Mouse (Mus musculus) heart, embryonic 10.5 days (tissue): ENCODE measurements around the gene Lrrk1. TPM values are rescaled to one million over a fixed set of nuclear protein-coding genes. Genes with fewer than 3 reads are reported as not detected.

Source experiments
- DNase-seq: peaks from one replicate; pipeline ENCODE4 v3.0.0-alpha.2; 2017; ENCODE audit warnings: low spot score
- H3K27ac ChIP-seq: fragments of 300-500 bp; sonication (generic); 2 replicates; pipeline ENCODE4 v1.5.1; 2016; ENCODE audit warnings: mild to moderate bottlenecking
- H3K27me3 ChIP-seq: fragments of 300-500 bp; sonication (generic); 2 replicates; pipeline ENCODE4 v1.6.1; 2016; ENCODE audit warnings: mild to moderate bottlenecking; ENCODE audit not compliant: poor library complexity, insufficient read depth, severe bottlenecking
- H3K36me3 ChIP-seq: fragments of 300-500 bp; sonication (generic); 2 replicates; pipeline ENCODE4 v1.6.1; 2016; ENCODE audit warnings: mild to moderate bottlenecking, moderate library complexity
- H3K4me1 ChIP-seq: fragments of 300-500 bp; sonication (generic); 2 replicates; pipeline ENCODE4 v1.6.1; 2016; ENCODE audit warnings: mild to moderate bottlenecking
- H3K4me3 ChIP-seq: fragments of 300-500 bp; sonication (generic); 2 replicates; pipeline ENCODE4 v1.5.1; 2016; ENCODE audit warnings: mild to moderate bottlenecking, moderate library complexity
- H3K9me3 ChIP-seq: fragments of 300-500 bp; sonication (generic); 2 replicates; pipeline ENCODE4 v1.6.1; 2016; ENCODE audit warnings: mild to moderate bottlenecking, moderate library complexity
- WGBS: fragments of 180-500 bp; shearing (Covaris S2); methylation state at CpG from one replicate; pipeline ENCODE4 v1.1.7; 2016; 5-methylcytosine and 5-hydroxymethylcytosine counted together
- polyA plus RNA-seq: library from polyadenylated mRNA; unstranded; fragments of >200 nt; fragmentation: Nextera tagmentation; extraction: Ambion mirVana; gene quantifications from 2 replicates; pipeline ENCODE4 v1.2.1, GENCODE M21; 2016

The Lrrk1 gene
- polyA plus RNA-seq, 1 experiment from 2014 or later = 9.9 TPM

DNA sequence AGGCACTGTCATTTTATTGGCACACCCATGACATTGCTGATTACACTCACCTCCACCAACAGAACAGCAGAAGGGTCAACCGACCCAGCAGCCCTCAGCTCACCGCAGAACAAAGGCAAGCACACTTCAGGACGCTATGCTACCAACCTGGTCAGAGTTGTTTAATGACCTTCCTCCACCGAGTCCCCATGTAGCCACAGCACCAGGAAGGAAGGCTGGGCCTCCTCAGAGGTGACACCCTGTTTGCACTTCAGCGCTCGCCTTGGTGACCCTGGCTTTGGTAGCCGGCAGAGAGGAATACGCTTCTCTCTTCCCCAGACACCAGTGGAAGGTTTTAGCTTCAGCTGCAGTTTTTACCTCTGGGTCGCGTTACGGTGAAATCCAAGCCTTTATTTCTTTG, 38.5 kb downstream of the Lrrk1 start:
- Histone ChIP-seq H3K4me3 (no peak overlapping the region), H3K36me3 (no peaks in the 10 kb centered on the region), H3K4me1 (peaks cover 7% of the 10 kb centered on the region), H3K27ac (no peak overlapping the region), H3K27me3 (no peaks in the 10 kb centered on the region), H3K9me3 (no peaks in the 10 kb centered on the region)
- DNase-seq = no peak
- WGBS = 43% methylated on average over 11 of the region's 11 CpGs

DNA sequence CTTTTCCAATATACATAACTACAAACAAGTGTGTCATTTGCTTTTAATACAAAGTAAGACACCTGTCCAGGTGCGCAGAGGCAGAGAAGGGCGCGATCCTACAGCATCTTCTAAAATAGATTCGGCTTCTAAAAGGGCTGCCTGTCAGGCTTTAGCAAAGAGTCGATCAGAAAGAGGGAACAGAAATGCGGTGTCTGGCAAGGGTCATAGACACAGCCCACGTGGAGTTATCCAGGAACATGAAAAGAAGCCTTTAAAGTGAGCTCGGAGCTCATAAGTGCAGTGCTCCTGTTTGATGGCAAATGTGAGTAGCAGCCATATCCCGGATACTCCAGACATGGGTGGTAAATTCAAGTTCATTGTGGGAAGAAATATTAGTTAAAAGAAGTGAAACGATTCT, 39.6 kb downstream of the Lrrk1 start:
- no peak overlapping the region for H3K27ac ChIP-seq
- DNase-seq = no peak
- WGBS = 83% methylated on average over 10 of the region's 10 CpGs
- peaks cover 7% of the 10 kb centered on the region for H3K4me1 ChIP-seq
- H3K36me3 ChIP-seq = no peaks in the 10 kb centered on the region
- H3K9me3 ChIP-seq = no peaks in the 10 kb centered on the region
- no peak overlapping the region for H3K4me3 ChIP-seq
- no peaks in the 10 kb centered on the region for H3K27me3 ChIP-seq

DNA sequence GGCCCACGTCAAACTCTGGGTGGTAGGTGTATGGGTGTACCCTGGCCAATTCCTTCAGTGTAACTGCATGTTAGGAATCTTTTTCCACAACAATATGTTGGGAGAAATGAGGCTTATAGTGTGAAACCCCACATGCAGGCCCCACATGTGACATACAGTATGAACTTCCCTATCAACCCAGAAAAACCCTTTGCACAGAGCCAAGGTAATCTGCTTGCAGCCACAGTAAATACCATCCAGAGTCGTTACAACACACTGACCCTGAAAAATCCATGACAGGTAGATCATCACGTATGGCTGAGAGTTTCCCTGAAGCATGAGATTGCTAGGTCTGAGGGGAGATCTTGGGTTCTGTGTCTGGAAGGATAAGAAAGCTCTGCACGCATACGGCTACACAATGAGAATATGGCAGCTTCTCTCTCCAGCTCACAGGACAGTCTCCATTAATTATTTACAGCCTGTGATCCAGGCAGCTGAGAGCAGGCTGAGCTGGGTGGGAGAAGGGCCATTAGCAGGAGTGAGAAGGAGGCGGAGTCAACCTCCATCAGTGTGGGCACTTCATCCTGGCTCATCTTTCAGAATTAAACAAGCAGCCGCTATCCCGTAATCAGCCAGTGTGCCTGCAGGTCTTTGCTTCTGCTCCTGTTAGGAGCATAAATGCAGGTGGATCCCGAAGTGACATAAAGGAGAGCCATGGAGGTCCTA, 41.0 kb downstream of the Lrrk1 start:
- Histone ChIP-seq H3K4me1 (peaks cover 7% of the 10 kb centered on the region), H3K4me3 (no peak overlapping the region), H3K27ac (no peak overlapping the region), H3K27me3 (no peaks in the 10 kb centered on the region), H3K9me3 (no peaks in the 10 kb centered on the region), H3K36me3 (no peaks in the 10 kb centered on the region)
- WGBS = 59% methylated on average over 9 of the region's 9 CpGs
- DNase-seq = no peak

- peaks cover 8% of the 10 kb centered on the region for H3K4me1 ChIP-seq
- H3K27me3 ChIP-seq = no peaks in the 10 kb centered on the region
- no peak overlapping the region for H3K4me3 ChIP-seq
- no peak overlapping the region for H3K27ac ChIP-seq
- H3K9me3 ChIP-seq = no peaks in the 10 kb centered on the region
- no peak for DNase-seq
- 82% methylated on average over 5 of the region's 5 CpGs for WGBS
- no peaks in the 10 kb centered on the region for H3K36me3 ChIP-seq
Measured at GRCm38 (mm10) chr7:66343307-66343706, 44.8 kb downstream of the Lrrk1 start.

GRCm38 (mm10) chr7:66342831-66343230, 45.3 kb downstream of the Lrrk1 start:
- DNase-seq = no peak
- no peaks in the 10 kb centered on the region for H3K36me3 ChIP-seq
- 65% methylated on average over 6 of the region's 6 CpGs for WGBS
- no peak overlapping the region for H3K4me3 ChIP-seq
- H3K4me1 ChIP-seq = peaks cover 8% of the 10 kb centered on the region
- H3K9me3 ChIP-seq = no peaks in the 10 kb centered on the region
- H3K27me3 ChIP-seq = no peaks in the 10 kb centered on the region
- no peak overlapping the region for H3K27ac ChIP-seq

- H3K36me3 ChIP-seq = no peaks in the 10 kb centered on the region
Measured at GRCm38 (mm10) chr7:66342323-66342722, 45.8 kb downstream of the Lrrk1 start.

DNA sequence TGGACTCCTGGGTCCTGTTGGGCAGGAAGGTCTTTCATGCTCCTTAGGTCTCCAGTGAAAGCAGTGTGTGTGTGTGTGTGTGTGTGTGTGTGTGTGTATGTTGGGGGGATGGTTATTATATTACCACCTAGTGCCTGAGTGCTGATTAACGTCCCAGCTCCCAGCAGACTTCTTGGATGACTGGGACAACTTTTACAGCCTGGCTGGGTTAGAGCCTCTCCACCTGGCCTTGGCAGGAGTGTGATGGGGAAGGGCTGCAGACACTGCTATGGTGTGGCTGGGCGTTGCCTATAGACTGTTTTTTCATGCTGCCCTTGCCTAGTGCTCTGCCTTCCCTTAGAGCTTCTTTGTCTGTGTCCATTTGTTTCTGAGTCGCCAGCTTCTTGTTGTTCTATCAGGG, 48.1 kb downstream of the Lrrk1 start:
- no peaks in the 10 kb centered on the region for H3K36me3 ChIP-seq
- H3K4me3 ChIP-seq = no peak overlapping the region
- WGBS = 54% methylated on average over 3 of the region's 3 CpGs
- H3K4me1 ChIP-seq = peaks cover 8% of the 10 kb centered on the region; the same call in 1 of the 2 replicates
- no peak for DNase-seq
- no peak overlapping the region for H3K27ac ChIP-seq
- H3K9me3 ChIP-seq = no peaks in the 10 kb centered on the region
- H3K27me3 ChIP-seq = no peaks in the 10 kb centered on the region

More at GRCm38 (mm10) chr7:66342323-66342722, 45.8 kb downstream of the Lrrk1 start:
- no peak for DNase-seq
- WGBS = 33% methylated on average over 4 of the region's 4 CpGs
- no peaks in the 10 kb centered on the region for H3K9me3 ChIP-seq
- peaks cover 8% of the 10 kb centered on the region for H3K4me1 ChIP-seq
- H3K4me3 ChIP-seq = no peak overlapping the region
- no peaks in the 10 kb centered on the region for H3K27me3 ChIP-seq
- H3K27ac ChIP-seq = no peak overlapping the region

GRCm38 (mm10) chr7:66339625-66340024, 48.5 kb downstream of the Lrrk1 start:
- H3K4me3 ChIP-seq = no peak overlapping the region
- WGBS = 23% methylated on average over 5 of the region's 5 CpGs
- DNase-seq = no peak
- H3K9me3 ChIP-seq = no peaks in the 10 kb centered on the region
- no peaks in the 10 kb centered on the region for H3K36me3 ChIP-seq
- no peaks in the 10 kb centered on the region for H3K27me3 ChIP-seq
- H3K27ac ChIP-seq = no peak overlapping the region
- peaks cover 8% of the 10 kb centered on the region; the same call in 1 of the 2 replicates for H3K4me1 ChIP-seq

- no peak overlapping the region for H3K27ac ChIP-seq
- peaks cover 18% of the 10 kb centered on the region for H3K36me3 ChIP-seq
- peaks cover 8% of the 10 kb centered on the region; the same call in 1 of the 2 replicates for H3K4me1 ChIP-seq
- no peaks in the 10 kb centered on the region for H3K9me3 ChIP-seq
- DNase-seq = no peak
- 85% methylated on average over 2 of the region's 2 CpGs for WGBS
- H3K4me3 ChIP-seq = no peak overlapping the region
- H3K27me3 ChIP-seq = no peaks in the 10 kb centered on the region
Measured at GRCm38 (mm10) chr7:66336955-66337354, 51.2 kb downstream of the Lrrk1 start.

DNA sequence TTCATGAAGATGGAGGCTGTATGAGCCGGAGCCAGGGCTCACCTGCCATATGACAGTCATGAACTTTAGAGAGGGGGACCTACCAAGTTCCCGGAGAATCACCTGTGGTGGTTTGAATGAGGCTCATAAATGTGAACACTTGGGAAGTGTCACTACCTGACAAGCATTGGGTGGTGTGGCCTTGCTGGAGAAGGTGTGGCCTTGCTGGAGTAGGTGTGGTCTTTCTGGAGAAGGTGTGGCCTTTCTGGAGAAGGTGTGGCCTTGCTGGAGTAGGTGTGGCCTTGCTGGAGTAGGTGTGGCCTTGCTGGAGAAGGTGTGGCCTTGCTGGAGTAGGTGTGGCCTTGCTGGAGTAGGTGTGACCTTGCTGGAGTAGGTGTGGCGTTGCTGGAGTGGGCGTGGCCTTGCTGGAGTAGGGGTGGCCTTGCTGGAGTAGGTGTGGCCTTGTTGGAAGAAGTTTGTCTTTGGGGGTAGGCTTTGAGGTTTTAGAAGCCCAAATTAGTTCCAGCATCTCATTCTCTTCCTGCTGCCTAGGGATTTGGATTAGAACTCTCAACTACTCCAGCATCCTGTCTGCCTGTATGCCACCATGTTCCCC, 54.1 kb downstream of the Lrrk1 start:
- Histone ChIP-seq H3K36me3 (peaks cover 23% of the 10 kb centered on the region), H3K4me1 (no peaks in the 10 kb centered on the region), H3K9me3 (no peaks in the 10 kb centered on the region), H3K27me3 (no peaks in the 10 kb centered on the region), H3K4me3 (no peak overlapping the region), H3K27ac (no peak overlapping the region)
- DNase-seq = no peak
- 88% methylated on average over 4 of the region's 4 CpGs for WGBS

DNA sequence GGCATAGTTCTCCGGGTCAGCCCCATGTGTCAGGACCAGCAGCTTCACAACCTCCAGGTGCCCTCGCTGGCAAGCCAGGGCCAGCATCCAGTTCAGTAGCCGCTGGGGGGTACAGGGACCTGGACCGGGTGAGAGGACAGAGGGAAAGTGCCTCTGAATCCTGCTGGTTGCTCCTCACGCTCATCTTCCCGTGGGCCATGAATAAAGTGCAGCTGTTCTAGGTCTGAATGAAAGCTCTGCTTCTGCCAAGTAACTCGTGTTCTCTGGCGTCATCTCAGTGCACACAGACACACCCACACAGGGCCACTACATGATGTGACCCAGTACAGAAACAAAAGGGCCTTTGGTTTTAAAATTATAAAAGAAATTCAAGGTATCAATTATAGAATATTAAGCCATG, 55.8 kb downstream of the Lrrk1 start:
- H3K9me3 ChIP-seq = no peaks in the 10 kb centered on the region
- DNase-seq = no peak

DNA sequence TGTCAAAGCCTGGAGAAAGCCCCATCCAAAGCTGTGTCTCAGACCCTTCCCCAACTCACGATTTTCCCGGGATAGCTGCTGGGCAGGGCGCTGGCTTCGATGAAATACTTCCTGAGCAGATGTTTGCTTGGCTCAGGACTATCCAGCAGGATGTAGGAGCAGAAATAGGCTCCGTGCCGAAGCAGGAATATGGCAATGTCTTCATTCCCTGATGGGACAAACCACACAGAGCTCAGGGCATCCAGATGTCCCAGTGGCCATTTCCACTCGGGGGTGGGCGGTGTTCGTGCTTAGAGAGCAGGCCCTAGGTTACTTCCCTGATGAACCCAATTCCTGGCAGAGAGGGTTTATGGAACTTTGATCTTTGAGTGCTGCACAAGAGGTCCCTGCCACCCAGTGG, 57.5 kb downstream of the Lrrk1 start:
- H3K4me1 ChIP-seq = no peaks in the 10 kb centered on the region
- no peak overlapping the region for H3K27ac ChIP-seq
- no peaks in the 10 kb centered on the region for H3K9me3 ChIP-seq
- 84% methylated on average over 9 of the region's 9 CpGs for WGBS
- H3K4me3 ChIP-seq = no peak overlapping the region
- DNase-seq = no peak
- no peaks in the 10 kb centered on the region for H3K27me3 ChIP-seq
- H3K36me3 ChIP-seq = peaks cover 23% of the 10 kb centered on the region

More for the DNA sequence above, 55.8 kb downstream of the Lrrk1 start:
- H3K27ac ChIP-seq = no peak overlapping the region
- 80% methylated on average over 8 of the region's 8 CpGs for WGBS
- H3K27me3 ChIP-seq = no peaks in the 10 kb centered on the region
- H3K36me3 ChIP-seq = peaks cover 23% of the 10 kb centered on the region
- H3K4me1 ChIP-seq = no peaks in the 10 kb centered on the region
- H3K4me3 ChIP-seq = no peak overlapping the region

DNA sequence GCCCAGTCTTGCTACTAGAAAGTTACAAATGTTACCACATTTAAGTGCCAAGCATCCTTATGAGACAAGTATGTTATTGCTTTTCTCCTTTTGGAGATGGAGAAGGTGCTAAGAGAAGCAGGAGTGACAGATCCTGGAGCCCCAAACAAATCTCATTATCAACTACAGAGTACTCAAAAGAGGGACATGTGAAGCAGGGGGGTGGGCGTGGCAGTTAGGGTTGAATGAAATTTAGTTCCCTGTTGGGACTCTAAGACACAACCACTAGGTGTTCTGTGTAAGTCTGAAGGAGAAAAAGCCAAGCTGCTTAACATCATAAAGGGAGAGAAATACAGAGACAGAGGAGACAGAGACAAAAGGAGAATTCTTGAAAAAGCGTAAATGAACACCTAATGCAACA, 60.6 kb downstream of the Lrrk1 start:
- no peaks in the 10 kb centered on the region for H3K9me3 ChIP-seq
- peaks cover 9% of the 10 kb centered on the region; the same call in 1 of the 2 replicates for H3K36me3 ChIP-seq
- no peak overlapping the region for H3K4me3 ChIP-seq
- DNase-seq = no peak
- no peak overlapping the region for H3K27ac ChIP-seq
- WGBS = 79% methylated on average over 2 of the region's 2 CpGs
- no peaks in the 10 kb centered on the region for H3K4me1 ChIP-seq
- H3K27me3 ChIP-seq = no peaks in the 10 kb centered on the region
